Mouse (Mus musculus) liver, adult 2 months (tissue): ENCODE measurements around the gene Snupn. TPM values are rescaled to one million over a fixed set of nuclear protein-coding genes. Genes with fewer than 3 reads are reported as not detected.
"Not testable (repeated sequence)": the region's sequence is repeated elsewhere in the genome, so short reads cannot be mapped to it uniquely, and the experiment has no call there.

Source experiments
- DNase-seq: peaks from one replicate; pipeline ENCODE4 v3.0.0-alpha.2; 2011; ENCODE audit warnings: low read depth, low spot score; ENCODE audit errors: extremely low read depth
- H3K27ac ChIP-seq: fragments of 200-500 bp; replicated peaks from 2 replicates; pipeline ENCODE4 v1.5.1; 2012; ENCODE audit warnings: low read depth, mild to moderate bottlenecking, control low read depth, inconsistent platforms, low read length; ENCODE audit not compliant: insufficient read depth
- H3K27me3 ChIP-seq: fragments of 200-500 bp; 2 replicates; pipeline ENCODE4 v1.6.1; 2012; ENCODE audit warnings: mild to moderate bottlenecking, moderate library complexity, low read length, inconsistent platforms; ENCODE audit not compliant: control insufficient read depth, insufficient read depth
- H3K36me3 ChIP-seq: fragments of 200-500 bp; 2 replicates; pipeline ENCODE4 v1.6.1; 2012; ENCODE audit warnings: low read length, inconsistent platforms; ENCODE audit not compliant: control insufficient read depth, insufficient read depth
- H3K4me1 ChIP-seq: fragments of 200-500 bp; 2 replicates; pipeline ENCODE4 v1.6.1; 2011; ENCODE audit warnings: low read length; ENCODE audit not compliant: control insufficient read depth, insufficient read depth
- H3K4me3 ChIP-seq: fragments of 200-500 bp; 2 replicates; pipeline ENCODE4 v1.5.1; 2011; ENCODE audit warnings: low read depth, mild to moderate bottlenecking, control low read depth, low read length, moderate library complexity; ENCODE audit not compliant: insufficient read depth
- H3K79me2 ChIP-seq: fragments of 200-500 bp; 2 replicates; pipeline ENCODE4 v1.6.1; 2012; ENCODE audit warnings: inconsistent platforms, mild to moderate bottlenecking, low read length, moderate library complexity; ENCODE audit not compliant: control insufficient read depth, insufficient read depth
- H3K9ac ChIP-seq: fragments of 200-500 bp; 2 replicates; pipeline ENCODE4 v1.6.1; 2012; ENCODE audit warnings: low read depth, mild to moderate bottlenecking, control low read depth, inconsistent platforms, low read length
- CTCF ChIP-seq: fragments of 200-500 bp; IDR thresholded peaks from 2 replicates; pipeline ENCODE4 v1.5.1; 2011; ENCODE audit warnings: low read depth, low read length, control low read depth
- POLR2A ChIP-seq: fragments of 200-500 bp; IDR thresholded peaks from 2 replicates; pipeline ENCODE4 v1.6.1; 2011; ENCODE audit warnings: low read length, control low read depth; ENCODE audit not compliant: insufficient read depth; ENCODE audit errors: extremely low read depth
- WGBS: fragments of 180-500 bp; shearing (Covaris S2); methylation state at CpG from one replicate; pipeline ENCODE4 v1.1.7; 2018; 5-methylcytosine and 5-hydroxymethylcytosine counted together
- polyA plus RNA-seq: library from polyadenylated mRNA; depleted of rRNA; stranded (reverse); fragments of >200 nt; gene quantifications from 2 replicates; pipeline ENCODE4 v1.2.3, GENCODE M21; 2012
- total RNA-seq: library from RNA; depleted of rRNA; stranded (reverse); fragments of >200 nt; gene quantifications from 2 replicates; pipeline ENCODE4 v1.2.3, GENCODE M21; 2014

The Snupn gene
- total and polyA plus RNA-seq, 2 experiments: 3.7 to 8.4 TPM

GRCm38 (mm10) chr9:56980186-56980585 is 29.5 kb downstream of the Snupn start:
- 97% methylated on average over 6 of the region's 6 CpGs for WGBS
- Histone ChIP-seq H3K36me3 (peaks cover 5% of the 10 kb centered on the region), H3K79me2 (no peaks in the 10 kb centered on the region), H3K27me3 (no peaks in the 10 kb centered on the region), H3K9ac (no peak overlapping the region), H3K4me3 (no peak overlapping the region), H3K4me1 (no peaks in the 10 kb centered on the region), H3K27ac (no peak overlapping the region)
- no peak for DNase-seq
- no peak for TF ChIP-seq CTCF
- no peak for TF ChIP-seq POLR2A

- peaks cover 5% of the 10 kb centered on the region for H3K36me3 ChIP-seq
- H3K27me3 ChIP-seq: no peaks in the 10 kb centered on the region
- TF ChIP-seq POLR2A (no peak), CTCF (no peak)
- H3K4me1 ChIP-seq: no peaks in the 10 kb centered on the region
- DNase-seq: no peak
- H3K4me3 ChIP-seq: no peak overlapping the region
- no peaks in the 10 kb centered on the region for H3K79me2 ChIP-seq
- WGBS: 73% methylated on average over 1 of the region's 1 CpGs
- H3K27ac ChIP-seq: no peak overlapping the region
- H3K9ac ChIP-seq: no peak overlapping the region
Measured at GRCm38 (mm10) chr9:56981502-56981901, 30.8 kb downstream of the Snupn start.

GRCm38 (mm10) chr9:56994286-56995197 is 43.9 kb downstream of the Snupn start, which contains the start of gene Ptpn9:
Ptpn9 (plus strand) TSS chr9:56994923.
- TF ChIP-seq POLR2A: 0 out of 2 replicates have a peak, but pooled peaks have one; percentile 37
- peak; percentile 71 for TF ChIP-seq CTCF
- H3K4me1 ChIP-seq: peaks cover 8% of the 10 kb centered on the region
- no peaks in the 10 kb centered on the region for H3K36me3 ChIP-seq
- H3K9ac ChIP-seq: peak within 1 kb of the TSS; percentile 82
- peak; percentile 45 for DNase-seq
- peak within 1 kb of the TSS; percentile 75 for H3K4me3 ChIP-seq
- H3K27ac ChIP-seq: peak within 1 kb of the TSS; percentile 95
- 3% methylated on average over 57 of the region's 62 CpGs for WGBS
- no peaks in the 10 kb centered on the region; the same call in 1 of the 2 replicates for H3K79me2 ChIP-seq
- H3K27me3 ChIP-seq: no peaks in the 10 kb centered on the region

- Histone ChIP-seq H3K27ac (peak overlapping the region; percentile 95), H3K4me1 (peaks cover 8% of the 10 kb centered on the region), H3K9ac (peak overlapping the region; percentile 82), H3K79me2 (peaks cover 4% of the 10 kb centered on the region; the same call in 1 of the 2 replicates), H3K36me3 (no peaks in the 10 kb centered on the region), H3K4me3 (peak overlapping the region; percentile 75), H3K27me3 (no peaks in the 10 kb centered on the region)
- TF ChIP-seq POLR2A: 0 out of 2 replicates have a peak, but pooled peaks have one; percentile 28
- TF ChIP-seq CTCF: no peak
- WGBS: under 1% methylated on average over 80 of the region's 80 CpGs
- peak; percentile 48 for DNase-seq
Measured at GRCm38 (mm10) chr9:56995198-56996027, 44.7 kb downstream of the Snupn start.

- Histone ChIP-seq H3K9ac (peak overlapping the region; percentile 82), H3K4me1 (peaks cover 8% of the 10 kb centered on the region), H3K27me3 (no peaks in the 10 kb centered on the region), H3K27ac (peak overlapping the region; percentile 95), H3K4me3 (peak overlapping the region; percentile 75), H3K79me2 (peaks cover 4% of the 10 kb centered on the region; the same call in 1 of the 2 replicates), H3K36me3 (no peaks in the 10 kb centered on the region)
- WGBS: 1% methylated on average over 5 of the region's 5 CpGs
- TF ChIP-seq CTCF (no peak), POLR2A (no peak)
- DNase-seq: peak; percentile 50
Measured at GRCm38 (mm10) chr9:56996028-56996346, 45.3 kb downstream of the Snupn start.

GRCm38 (mm10) chr9:56997206-56997605 is 46.5 kb downstream of the Snupn start:
- not testable (repeated sequence) for H3K36me3 ChIP-seq, H3K27ac ChIP-seq, H3K4me1 ChIP-seq, H3K9ac ChIP-seq, H3K4me3 ChIP-seq, H3K79me2 ChIP-seq, H3K27me3 ChIP-seq
- peak; percentile 76 for DNase-seq
- WGBS: 76% methylated on average over 1 of the region's 1 CpGs
